Mouse (Mus musculus): ENCODE results near the gene Gsdma3.

- TF ChIP-seq CHD2 (IDR thresholded peaks at IDR 0.05; ENCODE audit: low read length) (no peak), TCF12 (IDR thresholded peaks at IDR 0.05; ENCODE audit: low read depth, low read length) (no peak), KAT2A (conservative IDR thresholded peaks at IDR 0.05; ENCODE audit: low read depth, low read length) (no peak), SIN3A (IDR thresholded peaks at IDR 0.05; ENCODE audit: low read length) (no peak), GATA1 (IDR thresholded peaks at IDR 0.05; ENCODE audit: low read depth, low read length) (no peak), MAX (IDR thresholded peaks at IDR 0.05; ENCODE audit: low read length) (no peak), CTCF (IDR thresholded peaks at IDR 0.05 in 2 of 3, conservative IDR thresholded peaks at IDR 0.05 in 1 of 3; ENCODE audit: control insufficient read depth in 1 of 3, insufficient read depth in 1 of 3, low read depth in 2 of 3, low read length in 3 of 3, poor library complexity in 1 of 3, severe bottlenecking in 1 of 3) (no peak)
Measured at GRCm38 (mm10) chr11:98682811-98683210, 56.7 kb downstream of the Gsdma3 start.

All from MEL (cell line).